Mouse (Mus musculus): ENCODE measurements around the gene Cdh10.

Gene Cdh10

DNA sequence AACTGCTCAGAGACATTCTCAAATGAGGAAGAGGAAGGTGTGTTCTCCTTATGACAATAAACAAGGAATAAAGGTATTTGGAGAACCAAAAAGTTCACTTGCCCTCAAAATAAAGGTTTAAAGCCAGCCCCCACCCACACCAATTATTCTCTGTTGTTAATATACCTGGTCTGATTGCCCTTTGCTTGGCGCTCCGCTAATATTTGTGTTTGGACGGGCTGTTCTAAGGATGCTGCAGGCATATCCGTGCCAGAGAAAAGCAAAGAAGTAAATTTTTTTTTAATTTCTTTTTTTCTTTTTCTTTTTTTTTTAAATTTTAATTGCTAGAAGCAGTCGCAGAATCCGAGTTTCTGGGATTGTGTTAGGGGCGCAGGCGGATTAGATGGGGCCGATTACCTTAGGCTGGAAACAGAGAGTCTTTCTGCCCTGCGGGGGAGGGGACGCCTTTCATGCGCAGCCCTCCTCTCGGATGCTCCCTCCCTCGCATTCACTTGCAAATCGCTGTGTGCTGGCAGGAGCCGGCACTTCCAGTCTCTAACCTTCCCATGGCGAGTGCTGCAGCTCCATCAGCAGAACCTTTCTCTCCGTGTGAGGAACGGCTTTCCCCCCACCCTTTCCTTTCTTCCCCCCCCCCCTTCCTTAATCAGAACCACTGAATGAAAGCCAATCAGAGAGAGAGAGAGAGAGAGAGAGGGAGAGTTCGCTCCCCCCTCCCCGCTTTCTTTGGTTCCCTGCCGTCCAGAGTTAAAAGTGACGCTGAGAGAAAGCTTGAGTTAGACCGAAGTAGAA lies at the start of gene Cdh10:
Cdh10 (plus strand) TSS at position 763 of the 789 bp plus-strand sequence.
- DNase-seq (ENCODE audit: extremely low spot score, low read depth, low spot score): no peak

DNA sequence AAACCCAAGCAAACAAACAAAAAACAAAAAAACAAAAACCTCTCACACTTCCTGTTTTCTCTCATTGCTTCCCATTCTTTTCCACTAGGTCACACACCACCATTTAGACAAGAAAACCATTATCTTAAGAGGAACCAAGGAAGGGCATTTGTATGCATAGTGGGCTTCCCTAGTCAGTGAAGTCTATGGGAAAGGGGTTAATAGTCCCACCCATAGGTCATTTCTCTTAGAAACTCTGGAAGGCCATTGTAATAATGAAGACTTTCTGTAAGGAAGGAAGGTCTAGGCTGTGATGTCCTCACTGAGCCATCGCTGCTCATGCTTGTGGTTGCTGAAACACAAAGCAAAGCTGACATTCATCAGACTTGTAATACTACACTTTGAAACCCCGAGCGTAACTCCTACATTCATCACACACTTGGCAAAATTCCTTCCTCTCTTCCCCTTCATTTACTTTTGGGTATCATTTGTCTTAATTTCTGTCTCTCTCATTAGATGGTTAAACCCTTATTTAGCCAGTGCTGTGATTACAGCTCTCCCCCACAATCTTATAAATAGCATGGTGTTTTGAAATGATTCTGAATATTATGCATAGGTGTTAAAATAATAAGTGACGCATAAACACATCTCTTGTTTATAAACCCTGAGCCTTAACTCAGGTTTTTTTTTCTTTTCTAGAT lies 9.5 kb upstream of the Cdh10 start:
- no peak for DNase-seq (ENCODE audit: extremely low spot score, low read depth, low spot score)

DNA sequence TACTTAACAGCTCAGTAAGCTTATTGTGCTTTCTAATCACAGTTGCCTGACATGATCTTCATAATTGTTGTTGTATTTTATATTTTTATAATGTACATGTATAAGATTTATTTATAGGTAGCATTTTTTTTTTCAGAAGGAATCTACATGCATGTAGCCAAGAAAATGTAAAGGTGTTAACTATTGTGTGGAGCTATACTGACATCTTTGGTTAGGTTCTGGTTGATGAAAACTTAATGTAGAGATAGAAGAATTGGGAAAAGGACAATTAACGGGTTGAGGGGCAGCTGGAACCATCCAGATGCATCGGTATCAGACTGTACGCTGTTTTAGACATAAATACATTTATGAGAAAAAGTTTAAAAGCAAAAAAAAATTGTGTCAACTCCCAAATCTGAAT lies 1.0 kb upstream of the Cdh10 start:
- no peak for DNase-seq (ENCODE audit: extremely low spot score, low read depth, low spot score)

DNA sequence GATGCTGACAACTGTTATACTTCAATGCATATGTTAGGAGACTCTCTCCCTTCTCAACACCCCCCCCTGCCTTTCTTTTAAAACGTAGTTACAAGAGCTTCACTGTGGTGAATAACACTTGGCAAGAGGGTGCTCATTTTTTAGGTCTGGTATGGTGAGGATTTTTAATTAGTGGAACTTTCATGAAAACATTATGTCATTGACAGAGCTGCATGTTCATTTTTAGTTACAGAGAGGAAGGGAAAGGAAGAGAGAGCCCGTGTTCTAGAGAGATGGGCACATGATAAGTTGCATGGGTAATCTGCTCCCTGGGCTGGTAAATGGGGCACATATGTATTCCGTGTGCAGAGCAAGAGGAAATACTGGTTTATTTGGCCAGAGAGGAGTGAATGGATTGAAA lies 1.5 kb downstream of the Cdh10 start:
- DNase-seq (ENCODE audit: extremely low spot score, low read depth, low spot score): no peak

DNA sequence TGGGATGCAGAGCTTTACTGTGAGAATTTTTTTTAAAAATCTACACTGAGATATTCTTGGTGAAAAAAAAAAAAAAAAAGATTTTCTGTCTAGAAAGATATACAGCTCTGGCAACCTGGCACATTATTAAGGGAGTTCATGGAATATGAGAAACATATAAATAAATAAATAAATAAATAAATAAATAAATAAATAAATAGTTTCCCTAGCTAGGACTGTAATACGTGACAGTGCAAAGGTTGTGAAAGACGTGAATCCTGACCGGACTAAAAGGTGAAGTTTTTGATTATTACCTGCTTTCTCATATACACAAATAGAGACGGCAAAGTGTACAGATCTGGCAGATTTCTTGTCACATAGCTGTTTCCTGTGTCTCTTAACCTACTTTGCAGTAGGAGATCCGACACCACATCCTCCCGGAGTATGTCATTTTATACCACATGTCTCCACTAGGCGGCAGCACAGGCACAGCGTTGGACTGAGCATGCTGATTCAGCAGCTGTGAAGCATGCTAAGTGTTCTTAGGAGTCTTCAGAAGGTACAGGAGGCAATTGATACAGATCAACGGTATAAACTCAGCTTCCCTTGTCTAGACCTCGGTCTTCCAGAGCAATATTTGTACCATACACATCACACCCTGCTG lies 2.5 kb downstream of the Cdh10 start:
- peak; percentile 90 for DNase-seq (ENCODE audit: extremely low spot score, low read depth, low spot score)

DNA sequence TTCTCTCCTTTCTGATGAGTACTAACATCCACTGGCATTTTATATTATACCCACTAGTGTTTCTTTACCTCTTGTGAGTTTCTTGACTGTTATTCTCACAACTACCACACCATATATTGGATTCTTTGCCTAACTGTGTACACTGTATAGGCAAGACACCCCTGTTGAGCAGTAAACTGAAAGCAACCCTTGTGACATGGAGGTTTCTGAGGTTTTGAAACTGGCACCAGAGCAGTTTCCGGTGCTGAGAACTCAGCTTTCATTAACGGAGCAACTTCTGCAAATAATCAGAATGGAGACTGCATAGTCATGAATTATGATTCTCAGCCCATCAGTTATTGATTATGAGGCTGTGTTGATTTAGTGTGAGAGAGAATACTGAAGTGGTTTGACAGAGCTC lies 4.7 kb downstream of the Cdh10 start:
- no peak for DNase-seq (ENCODE audit: extremely low spot score, low read depth, low spot score)

DNA sequence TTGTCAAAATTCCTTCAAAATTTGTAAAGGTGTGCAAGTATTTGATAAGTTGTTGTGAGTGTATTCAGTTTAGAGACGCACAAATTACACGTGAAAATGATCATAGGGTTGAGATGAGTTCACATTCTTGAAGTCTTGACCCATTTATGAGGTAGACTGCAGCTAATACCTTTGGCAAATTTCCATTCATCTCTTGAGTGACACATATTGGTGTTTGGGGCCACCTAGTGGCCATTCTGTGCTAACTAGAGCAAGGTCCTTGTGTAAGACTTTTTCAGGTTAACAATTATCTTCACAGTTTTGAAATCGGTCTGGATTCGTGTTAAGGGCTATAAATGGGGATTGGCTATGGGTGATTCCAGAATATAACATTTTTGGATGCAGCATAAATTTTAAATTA lies 13.5 kb downstream of the Cdh10 start:
- DNase-seq (ENCODE audit: extremely low spot score, low read depth, low spot score): no peak

DNA sequence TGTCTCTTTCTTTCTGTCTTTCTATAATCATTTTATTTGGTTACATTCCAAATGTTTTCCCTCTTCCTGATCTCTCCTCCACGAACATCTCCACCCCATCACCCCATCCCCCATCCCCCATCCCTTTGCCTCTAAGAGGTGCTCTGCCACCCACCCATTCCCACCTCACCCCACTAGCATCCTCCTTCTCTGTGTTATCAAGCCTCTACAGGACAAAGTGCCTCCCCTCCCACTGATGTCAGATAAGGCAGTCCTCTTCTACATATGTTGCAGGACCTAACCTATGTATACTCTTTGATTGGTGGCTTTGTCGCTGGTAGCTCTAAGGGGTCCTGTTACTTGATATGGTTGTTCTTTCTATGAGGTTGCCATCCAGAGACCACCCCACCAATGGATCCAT lies 23.0 kb downstream of the Cdh10 start:
- DNase-seq (ENCODE audit: extremely low spot score, low read depth, low spot score): no peak

DNA sequence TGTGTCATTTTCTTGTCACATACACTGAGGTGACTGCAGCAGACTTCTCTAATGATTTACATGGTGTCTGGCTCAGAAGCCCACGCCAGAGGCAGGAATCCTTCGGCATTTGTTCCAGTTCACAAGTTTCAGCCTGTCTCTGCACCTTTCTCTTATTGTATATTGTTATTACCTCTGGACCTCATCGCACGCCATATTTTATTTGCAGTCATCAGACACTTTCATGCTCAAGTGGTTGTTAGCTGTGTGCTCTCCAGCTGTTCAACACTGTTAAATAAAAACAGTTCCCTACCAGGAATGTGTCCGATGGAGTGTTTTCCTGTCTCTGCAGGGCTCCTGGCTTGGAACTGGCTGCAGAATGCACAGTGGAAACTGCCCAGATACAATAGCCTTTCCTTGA lies 26.1 kb downstream of the Cdh10 start:
- DNase-seq (ENCODE audit: extremely low spot score, low read depth, low spot score): no peak

DNA sequence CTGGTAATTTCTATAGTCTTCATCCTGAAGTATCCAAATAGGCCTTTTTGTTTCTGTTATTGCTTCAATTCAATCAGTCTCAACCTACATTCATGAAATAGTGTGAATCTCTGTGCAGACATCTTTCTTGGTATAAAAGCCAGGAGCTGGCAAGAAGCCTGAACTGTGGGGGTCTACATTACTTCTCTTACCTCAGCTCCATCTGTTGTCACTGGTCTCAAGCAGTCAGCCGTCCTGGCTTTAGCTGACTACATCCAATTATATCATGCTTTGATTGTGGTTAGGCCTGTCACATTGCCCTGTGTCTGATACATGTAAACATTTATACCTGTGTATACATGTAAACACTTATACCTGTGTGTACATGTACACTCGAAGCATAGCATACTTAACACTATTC lies 31.8 kb downstream of the Cdh10 start:
- no peak for DNase-seq (ENCODE audit: extremely low spot score, low read depth, low spot score)

DNA sequence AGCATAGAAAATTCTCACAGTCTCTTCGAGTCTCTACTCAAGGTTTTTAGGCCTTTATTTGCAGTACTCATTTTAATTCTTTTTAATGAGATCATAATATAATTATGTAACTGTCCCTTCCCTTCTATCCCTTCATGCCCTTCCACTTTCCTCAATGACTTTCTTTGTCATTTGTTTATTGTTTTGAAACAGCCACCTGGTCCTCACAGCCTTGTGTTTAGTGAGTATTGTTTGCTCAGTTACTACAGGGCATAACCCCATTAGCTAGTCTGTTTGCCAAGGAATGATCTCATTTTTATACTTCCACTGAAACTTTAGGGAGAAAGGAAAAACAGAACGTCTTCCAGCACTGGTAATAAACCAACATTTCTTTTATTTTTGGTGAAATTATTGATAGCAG lies 39.4 kb downstream of the Cdh10 start:
- no peak for DNase-seq (ENCODE audit: extremely low spot score, low read depth, low spot score)

DNA sequence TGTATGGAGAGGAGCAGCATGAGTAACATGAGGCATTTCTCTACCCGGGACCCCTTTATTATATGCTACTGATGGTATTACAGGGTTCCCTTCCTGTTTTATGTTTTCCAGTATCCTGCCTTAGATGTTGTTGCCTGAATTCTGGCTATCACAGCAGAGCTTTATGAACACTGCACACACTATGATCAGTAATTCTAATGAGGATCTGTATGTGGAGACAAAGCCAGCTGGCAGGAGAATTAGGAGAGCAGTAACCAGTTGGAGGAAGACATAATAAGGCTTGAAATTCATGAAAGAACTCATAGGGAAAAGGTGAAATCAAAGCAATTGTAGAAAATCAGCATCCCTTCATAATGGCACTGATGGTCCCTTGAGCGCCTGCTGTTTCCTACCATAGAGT lies 51.1 kb downstream of the Cdh10 start:
- no peak for DNase-seq (ENCODE audit: extremely low spot score, low read depth, low spot score)

DNA sequence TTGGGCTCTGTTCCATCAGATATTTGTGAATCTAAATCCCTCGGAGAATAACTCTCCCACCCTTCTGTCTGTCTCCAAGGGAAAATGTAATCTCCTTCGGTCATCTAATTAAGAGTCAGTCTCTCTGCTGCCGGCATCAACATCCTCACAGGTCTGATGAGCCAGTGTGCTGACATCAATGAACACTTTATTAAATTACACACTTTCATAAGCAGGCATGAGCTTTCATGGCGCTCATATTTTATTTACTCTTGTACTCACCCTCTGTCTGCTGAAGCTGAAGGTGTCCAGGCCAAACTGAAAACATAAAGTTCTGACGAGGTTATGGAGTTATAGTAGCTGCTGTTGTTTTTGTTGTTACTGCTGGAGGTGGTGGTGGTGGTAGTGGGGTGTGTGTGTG lies 62.7 kb downstream of the Cdh10 start:
- DNase-seq (ENCODE audit: extremely low spot score, low read depth, low spot score): no peak

DNA sequence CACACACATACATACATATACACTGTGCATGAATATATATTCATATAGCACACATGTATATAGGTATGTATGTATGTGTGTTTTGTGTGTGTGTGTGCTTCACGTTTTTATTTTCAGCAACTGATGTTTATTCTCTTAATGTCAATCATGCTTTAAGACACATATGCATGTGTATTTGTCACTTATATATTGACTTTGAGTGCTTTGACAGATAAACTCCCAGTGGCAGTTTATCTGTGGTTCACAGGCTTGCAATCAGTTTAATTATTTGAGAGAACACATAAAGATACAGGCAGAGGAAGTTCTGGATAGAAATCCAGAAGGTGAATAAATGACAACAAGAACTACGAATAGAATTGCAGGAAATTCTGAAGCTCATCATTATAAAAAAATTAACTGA lies 67.9 kb downstream of the Cdh10 start:
- no peak for DNase-seq (ENCODE audit: extremely low spot score, low read depth, low spot score)

DNA sequence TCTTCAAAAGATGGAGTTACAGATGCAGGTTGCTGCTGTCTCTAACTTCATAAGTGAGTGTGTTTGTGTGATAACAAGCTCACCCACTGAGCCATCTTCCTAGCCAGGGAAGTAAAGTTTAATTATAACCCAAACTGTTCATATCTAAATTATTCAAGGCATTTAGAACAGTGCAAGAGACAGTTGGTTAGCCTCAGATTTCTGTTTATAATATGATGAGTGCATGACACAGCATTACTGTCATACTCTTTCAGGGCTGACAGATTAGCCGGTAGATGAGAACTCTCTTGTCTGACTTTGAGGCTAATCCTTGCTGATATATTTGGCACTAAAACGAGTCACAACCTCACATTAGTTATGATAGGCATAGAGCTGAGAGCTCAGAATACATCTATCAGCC lies 70.2 kb downstream of the Cdh10 start:
- DNase-seq (ENCODE audit: extremely low spot score, low read depth, low spot score): no peak

DNA sequence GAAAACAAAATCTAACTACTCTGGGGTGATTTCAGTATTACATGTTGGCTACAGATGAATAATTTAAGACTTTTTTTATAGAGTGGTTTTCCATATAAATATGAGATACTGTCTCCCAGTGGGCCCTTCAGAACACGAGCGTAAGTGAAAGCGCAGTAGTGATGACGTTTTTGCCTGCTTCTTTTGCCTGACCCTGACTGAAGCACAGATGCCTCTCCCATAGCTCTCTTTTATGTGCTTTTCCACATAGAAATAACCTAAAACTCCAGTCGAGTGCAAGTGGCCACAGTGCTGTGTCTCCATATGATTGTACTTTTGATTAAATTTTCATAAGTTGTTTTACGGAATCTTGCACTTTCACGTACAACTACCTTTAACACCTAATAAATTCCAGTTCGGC lies 71.6 kb downstream of the Cdh10 start:
- no peak for DNase-seq (ENCODE audit: extremely low spot score, low read depth, low spot score)

DNA sequence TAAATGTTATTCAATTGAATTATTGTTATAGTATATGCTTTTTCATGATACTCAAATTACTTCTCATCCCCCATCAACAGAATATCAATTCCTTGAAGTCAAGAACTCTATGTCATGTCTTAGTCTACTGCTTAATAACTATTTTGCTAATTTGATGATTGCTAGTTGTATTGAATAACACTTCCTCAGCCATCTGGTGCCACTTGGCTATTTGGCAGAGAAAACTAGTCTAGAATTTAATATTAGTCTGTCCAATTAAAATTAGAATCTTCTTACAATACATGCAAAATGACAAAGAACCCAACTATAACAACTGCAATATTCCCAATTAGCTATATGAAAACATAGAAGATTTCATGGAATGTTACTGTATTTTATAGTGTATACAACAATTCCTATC lies 82.0 kb downstream of the Cdh10 start:
- no peak for DNase-seq (ENCODE audit: extremely low spot score, low read depth, low spot score)

DNA sequence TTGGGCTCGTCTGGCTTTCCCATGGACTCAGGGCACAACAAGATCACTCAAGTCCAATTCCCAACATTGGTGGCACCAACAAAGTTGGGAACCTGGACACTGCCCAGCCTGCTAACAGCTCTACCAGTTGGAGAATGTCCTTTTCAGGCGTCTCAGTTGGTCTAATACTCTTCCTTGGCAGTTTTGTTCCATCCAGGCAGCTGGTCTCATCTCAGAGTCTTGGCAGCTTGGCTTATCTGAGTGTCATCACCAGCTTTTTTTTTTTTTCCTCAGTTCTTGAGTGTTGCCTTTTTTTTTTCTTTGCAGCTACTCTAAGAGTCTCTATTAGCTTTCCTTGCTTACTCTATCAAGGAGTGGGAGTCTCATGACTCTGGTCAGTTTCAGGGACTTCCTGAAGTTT lies 85.4 kb downstream of the Cdh10 start:
- DNase-seq (ENCODE audit: extremely low spot score, low read depth, low spot score): no peak

DNA sequence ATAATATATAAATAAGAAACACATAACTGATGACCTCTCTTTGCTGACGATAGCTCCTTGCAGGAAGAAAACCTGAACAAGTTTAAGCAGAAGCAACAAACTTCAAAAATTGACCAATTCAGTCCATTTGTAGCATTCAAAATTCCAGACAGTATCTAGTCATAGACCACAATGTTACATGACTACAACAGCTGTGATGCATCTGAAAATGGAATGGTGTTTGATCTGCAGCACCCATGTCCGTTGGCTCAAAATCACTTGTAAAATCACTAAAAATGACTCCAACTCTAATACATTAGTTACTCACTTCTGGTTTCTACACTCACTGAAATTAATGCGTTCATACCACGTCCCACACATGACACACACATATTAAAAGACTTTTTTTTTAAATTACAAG lies 91.9 kb downstream of the Cdh10 start:
- DNase-seq (ENCODE audit: extremely low spot score, low read depth, low spot score): no peak

DNA sequence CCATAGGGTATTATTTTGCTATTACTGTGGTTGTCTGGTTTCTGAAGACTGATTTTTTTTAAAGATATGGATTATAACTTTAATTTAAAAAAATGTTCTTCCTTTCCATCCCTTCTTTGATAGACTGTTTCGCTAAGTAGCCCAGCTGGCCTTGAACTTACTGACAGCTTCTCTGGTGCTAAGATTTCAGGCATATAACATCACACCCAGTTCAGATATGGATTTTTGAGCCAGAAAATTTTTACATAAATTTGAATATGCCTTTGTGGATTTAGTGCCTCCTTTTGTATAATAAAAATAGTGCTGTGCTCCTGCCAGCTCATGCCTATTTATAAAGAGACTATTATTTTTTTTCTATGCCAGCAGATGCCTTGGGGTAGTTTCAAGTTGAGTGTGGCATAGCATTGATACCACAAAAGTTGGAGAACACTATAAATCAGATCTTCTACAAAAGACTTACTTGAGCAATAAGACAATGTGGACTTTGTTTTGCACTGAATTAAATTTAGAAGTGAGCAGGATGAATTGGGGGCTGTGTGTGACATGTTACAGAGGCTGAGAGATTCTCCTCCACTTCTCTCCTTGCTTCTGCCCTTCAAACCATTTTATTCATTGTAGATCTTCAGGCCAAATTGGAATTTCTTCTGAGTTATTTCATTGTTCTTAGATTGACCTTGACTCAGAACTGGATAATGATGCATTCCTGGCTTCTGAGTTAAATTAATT lies 106.8 kb downstream of the Cdh10 start:
- DNase-seq (ENCODE audit: extremely low spot score, low read depth, low spot score): no peak

DNA sequence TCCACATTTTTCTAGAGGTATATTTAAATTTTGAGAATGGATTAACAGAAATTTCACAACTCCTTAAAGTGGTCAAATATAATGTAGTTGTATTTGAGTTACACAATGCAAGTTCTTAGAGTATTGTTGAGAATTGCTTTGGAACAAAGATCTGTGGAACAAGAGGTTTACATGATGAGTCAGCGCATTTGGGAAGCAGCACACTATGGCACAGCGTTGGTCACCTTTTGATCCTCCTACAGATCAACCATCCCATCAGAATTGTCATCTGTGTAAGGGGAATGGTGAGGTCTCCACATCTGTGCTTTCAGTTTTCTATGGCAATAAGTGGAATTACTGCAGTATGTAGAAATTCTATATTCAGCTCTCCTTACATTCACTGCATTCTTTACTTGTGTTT lies 108.2 kb downstream of the Cdh10 start:
- no peak for DNase-seq (ENCODE audit: extremely low spot score, low read depth, low spot score)

DNA sequence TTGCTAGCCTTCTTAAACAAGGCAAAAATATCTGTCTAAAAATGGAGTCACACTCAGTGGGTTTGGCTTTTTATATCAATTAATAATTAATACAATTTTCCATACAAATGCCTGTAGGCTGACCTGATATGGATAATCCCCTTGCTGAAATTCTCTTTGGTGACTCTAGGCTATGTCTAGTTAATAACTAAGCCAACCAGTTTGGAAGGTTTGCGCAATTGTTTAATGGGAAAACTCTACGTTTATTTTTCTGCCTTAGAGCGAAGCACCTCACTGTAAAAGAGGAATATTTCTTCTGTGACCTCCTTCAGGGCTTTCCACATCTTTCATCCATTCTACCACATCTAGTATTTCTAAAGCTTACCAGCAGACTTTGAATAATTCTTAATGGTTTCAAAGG lies 133.5 kb downstream of the Cdh10 start:
- no peak for DNase-seq (ENCODE audit: extremely low spot score, low read depth, low spot score)

Data from hindlimb bud, embryonic 11.5 days (tissue).